Mouse (Mus musculus): ENCODE measurements around the gene Tmf1.

Gene Tmf1

GRCm38 (mm10) chr6:97106777-97107176 lies 72.1 kb downstream of the Tmf1 start:
- in situ Hi-C loops (cut with MseI, MboI): loop anchor here in 1 of 2 experiments (10.0 kb wide), 1 partner anchor 82 kb away; no protein-coding TSS in a partner anchor

GRCm38 (mm10) chr6:97106106-97106505 lies 72.8 kb downstream of the Tmf1 start:
- in situ Hi-C loops (cut with MseI, MboI): loop anchor here in 1 of 2 experiments (10.0 kb wide), 1 partner anchor 81 kb away; no protein-coding TSS in a partner anchor

- in situ Hi-C loops (cut with MseI, MboI): loop anchor here in 1 of 2 experiments (10.0 kb wide), 1 partner anchor 80 kb away; no protein-coding TSS in a partner anchor
Measured at GRCm38 (mm10) chr6:97104264-97104852, 74.6 kb downstream of the Tmf1 start.

Data from mouse trophoblast stem cell (cell line).